ENCODE assay signal across 7 mouse cellular contexts in the genomic region with DNA sequence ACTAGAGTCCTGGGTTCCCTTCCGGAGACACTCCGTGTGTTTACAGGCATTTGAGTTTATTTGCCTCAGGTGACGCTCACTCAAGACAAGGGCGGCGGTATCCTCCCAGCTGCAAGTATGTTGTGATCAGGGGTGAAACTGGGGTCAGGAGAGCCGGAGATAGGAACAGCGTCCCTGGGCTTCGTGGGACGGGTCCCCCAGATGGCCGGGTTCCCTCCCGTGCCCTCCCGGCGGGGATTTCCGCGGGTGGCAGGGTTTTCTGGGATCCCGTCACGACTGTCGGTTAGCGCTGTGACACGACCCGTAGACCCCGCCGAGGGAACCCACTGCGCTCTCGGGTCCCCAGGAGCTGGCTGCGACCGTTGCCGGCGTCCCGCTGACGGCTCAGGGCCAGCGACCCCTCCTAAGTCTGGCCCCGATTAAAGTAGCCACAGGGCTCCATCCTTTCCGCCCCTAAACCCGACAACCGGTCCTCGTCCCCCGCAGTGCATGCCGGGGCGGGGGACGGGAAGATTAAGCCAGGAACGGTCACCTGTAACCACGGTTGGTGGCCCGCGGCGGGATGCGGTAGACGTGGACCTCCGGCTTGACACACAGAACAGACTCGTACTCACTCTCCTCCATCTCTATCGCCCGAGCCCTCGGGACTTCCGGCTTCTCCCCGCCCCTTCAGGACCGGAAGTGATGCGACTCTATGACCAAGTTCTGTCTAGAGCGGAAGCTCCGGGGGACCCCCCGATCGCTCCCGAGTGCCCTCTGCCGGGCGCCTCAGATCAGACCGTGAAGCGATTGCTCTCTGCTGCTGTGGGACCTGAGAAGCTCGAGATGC. TPM values are rescaled to one million over a fixed set of nuclear protein-coding genes. Genes with fewer than 3 reads are reported as not detected.
DNase-seq lines count a peak whose midpoint lies in the region; ATAC-seq lines count a peak whose summit lies in the region.

TSS of gene Necap2 (minus strand) at position 677 of the 829 bp plus-strand sequence.

- H3K9ac ChIP-seq in intestine, embryonic 16.5 days (ENCODE audit: low read depth, low read length): peak within 1 kb of the TSS; percentile 91
- peak within 1 kb of the TSS; percentile 84 for H3K9ac ChIP-seq in midbrain, embryonic 11.5 days (ENCODE audit: low read length)

- H3K36me3 ChIP-seq in intestine, embryonic 16.5 days (ENCODE audit: control insufficient read depth, insufficient read depth, low read length): no peaks in the 10 kb centered on the region
- H3K36me3 ChIP-seq in midbrain, embryonic 11.5 days (ENCODE audit: control insufficient read depth, insufficient read depth, low read length): peaks cover 5% of the 10 kb centered on the region; the same call in 1 of the 2 replicates

- WGBS in intestine, embryonic 16.5 days: under 1% methylated on average over 67 of the region's 67 CpGs
- WGBS in midbrain, embryonic 11.5 days: 1% methylated on average over 61 of the region's 67 CpGs

- H3K27me3 ChIP-seq in intestine, embryonic 16.5 days (replicated peaks; ENCODE audit: control insufficient read depth, insufficient read depth, low read length): no peaks in the 10 kb centered on the region
- no peaks in the 10 kb centered on the region for H3K27me3 ChIP-seq in midbrain, embryonic 11.5 days (ENCODE audit: control insufficient read depth, insufficient read depth, low read length)

- peaks cover 11% of the 10 kb centered on the region for H3K4me1 ChIP-seq in intestine, embryonic 16.5 days (ENCODE audit: control insufficient read depth, insufficient read depth, low read length)
- peaks cover 11% of the 10 kb centered on the region for H3K4me1 ChIP-seq in midbrain, embryonic 11.5 days (ENCODE audit: control insufficient read depth, insufficient read depth, low read length)

- intact Hi-C loops in left cerebral cortex, postnatal 36 days (cut with DNase I): loop anchor here (5.0 kb wide), 1 partner anchor 59 kb away; the partner anchor contains the start of gene Szrd1

- peak; percentile 95 for DNase-seq in adrenal gland, adult 2 months
- DNase-seq in embryo, embryonic 11.5 days (ENCODE audit: low read depth, low spot score): peak; percentile 94
- peak; percentile 92 to 94 for DNase-seq in gastrocnemius, postnatal 4 days (ENCODE audit: low spot score in 2 of 2)
- peak; percentile 93 for DNase-seq in left cerebral cortex, postnatal 36 days (ENCODE audit: low spot score in 2 of 2)
- DNase-seq in midbrain, embryonic 11.5 days (ENCODE audit: low spot score, missing footprints): peak; percentile 100
- DNase-seq in skeletal muscle tissue, adult 2 months (ENCODE audit: low read depth, low spot score): peak; percentile 90

- no peaks in the 10 kb centered on the region for H3K9me3 ChIP-seq in intestine, embryonic 16.5 days (ENCODE audit: control insufficient read depth, low read length)
- H3K9me3 ChIP-seq in midbrain, embryonic 11.5 days (ENCODE audit: control insufficient read depth, low read length): no peaks in the 10 kb centered on the region

- peak within 1 kb of the TSS; percentile 93 for H3K4me3 ChIP-seq in intestine, embryonic 16.5 days (ENCODE audit: low read length)
- peak within 1 kb of the TSS; percentile 89 for H3K4me3 ChIP-seq in midbrain, embryonic 11.5 days (ENCODE audit: low read depth, low read length)

- ATAC-seq in intestine, embryonic 16.5 days: peak; percentile 92
- ATAC-seq in midbrain, embryonic 11.5 days (ENCODE audit: low FRiP score): peak; percentile 92

- H3K4me2 ChIP-seq in intestine, embryonic 16.5 days (ENCODE audit: low read depth, low read length): peak within 1 kb of the TSS; percentile 82
- peak within 1 kb of the TSS; percentile 95 for H3K4me2 ChIP-seq in midbrain, embryonic 11.5 days

- peak within 1 kb of the TSS; percentile 74 for H3K27ac ChIP-seq in intestine, embryonic 16.5 days (ENCODE audit: low read length)
- H3K27ac ChIP-seq in midbrain, embryonic 11.5 days (ENCODE audit: low read depth, low read length): no peak within 1 kb of the TSS; the same call in 1 of the 2 replicates

RNA-seq across cellular contexts. Expression of gene Necap2, which starts in this region (rescaled TPM):
- total RNA-seq in adrenal gland, adult 2 months (2021): 10 to 100 TPM; 55.8 to 65.3 TPM
- polyA plus RNA-seq in adrenal gland, adult 2 months (2012; rRNA removed): 54.8 and 63.7 TPM in 2 replicates
- 10 to 100 TPM; 36.8 to 37.8 TPM for total RNA-seq in gastrocnemius, postnatal 4 days (2021)
- polyA plus RNA-seq in intestine, embryonic 16.5 days (2015; fragmentation: Nextera tagmentation; extraction: Ambion mirVana): 79.6 and 82.0 TPM in 2 replicates
- 10 to 100 TPM; 38.2 to 42.4 TPM for total RNA-seq in left cerebral cortex, postnatal 36 days (2021)
- 40.0 and 43.5 TPM in 2 replicates for polyA plus RNA-seq in midbrain, embryonic 11.5 days (2014; fragmentation: Nextera tagmentation; extraction: Ambion mirVana)
